Mouse (Mus musculus): Measurements from ENCODE around the gene Nckipsd. TPM values are rescaled to one million over a fixed set of nuclear protein-coding genes. Genes with fewer than 3 reads are reported as not detected.

Gene Nckipsd
- total RNA-seq (2014; fragmentation: Nextera tagmentation) (4.7 and 6.3 TPM in 2 replicates), total RNA-seq (2017) (4.1 and 5.2 TPM in 2 replicates), polyA plus RNA-seq (2012) (5.6 and 8.3 TPM in 2 replicates)

DNA sequence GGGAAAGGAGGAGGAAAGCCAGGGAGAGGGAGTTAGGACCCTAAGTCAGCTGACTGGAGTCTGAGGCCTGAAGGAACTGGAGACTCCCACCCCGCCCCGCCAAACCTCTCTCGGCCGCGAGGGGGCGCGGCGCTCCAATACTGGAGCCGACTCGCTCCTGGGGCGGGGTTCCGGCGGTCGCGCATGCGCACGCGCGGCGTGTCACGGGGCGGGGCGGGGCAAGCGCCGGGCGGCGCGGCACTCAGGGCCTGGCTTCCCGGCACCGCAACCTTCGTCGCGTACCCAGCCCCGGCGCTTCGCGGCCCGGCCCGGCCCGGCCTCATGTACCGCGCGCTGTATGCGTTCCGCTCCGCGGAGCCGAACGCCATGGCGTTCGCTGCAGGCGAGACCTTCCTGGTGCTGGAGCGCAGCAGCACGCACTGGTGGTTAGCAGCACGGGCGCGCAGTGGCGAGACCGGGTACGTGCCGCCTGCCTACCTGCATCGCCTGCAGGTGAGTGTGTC lies at the start of gene Nckipsd:
Nckipsd (plus strand) TSS at position 206 of the 503 bp plus-strand sequence.
- H3K36me3 ChIP-seq (replicated peaks), result peaks cover 86% of the 10 kb centered on the region
- peak; percentile 89 for DNase-seq (ENCODE audit: low spot score)
- ATAC-seq (ENCODE audit: extremely low read depth, insufficient number of reproducible peaks, low FRiP score, poor library complexity, severe bottlenecking), result peak; percentile 40
- H3K9me3 ChIP-seq (replicated peaks), result no peaks in the 10 kb centered on the region
- peak within 1 kb of the TSS; percentile 96 for H3K4me3 ChIP-seq (ENCODE audit: low read depth, low read length)
- peaks cover 46% of the 10 kb centered on the region for H3K4me1 ChIP-seq (ENCODE audit: insufficient read depth, low read depth, low read length)
- TF ChIP-seq CTCF (IDR thresholded peaks at IDR 0.05; ENCODE audit: low read depth, low read length), result peak; percentile 72
- no peak for TF ChIP-seq GATA1 (IDR thresholded peaks at IDR 0.05; ENCODE audit: borderline replicate concordance, low read length)
- H3K27me3 ChIP-seq (ENCODE audit: insufficient read depth, low read length), result no peaks in the 10 kb centered on the region

GRCm38 (mm10) chr9:108759121-108759520 lies 49.0 kb upstream of the Nckipsd start:
- Histone ChIP-seq H3K4me1 (ENCODE audit: insufficient read depth, low read depth, low read length) (no peaks in the 10 kb centered on the region), H3K4me3 (ENCODE audit: low read depth, low read length) (no peak overlapping the region), H3K9me3 (replicated peaks) (no peaks in the 10 kb centered on the region), H3K27me3 (ENCODE audit: insufficient read depth, low read length) (peaks cover 16% of the 10 kb centered on the region), H3K36me3 (replicated peaks) (no peaks in the 10 kb centered on the region)
- no peak for TF ChIP-seq POLR2AphosphoS5 (IDR thresholded peaks at IDR 0.05; ENCODE audit: insufficient replicate concordance, low read depth, low read length)
- TF ChIP-seq GATA1 (IDR thresholded peaks at IDR 0.05; ENCODE audit: borderline replicate concordance, low read length), result no peak
- TF ChIP-seq TAL1 (conservative IDR thresholded peaks at IDR 0.05; ENCODE audit: low read depth, low read length), result no peak
- no peak for TF ChIP-seq GATA2 (IDR thresholded peaks at IDR 0.05; ENCODE audit: borderline replicate concordance, low read depth, low read length)
- TF ChIP-seq CTCF (IDR thresholded peaks at IDR 0.05; ENCODE audit: low read depth, low read length), result no peak
- no peak for ATAC-seq (ENCODE audit: extremely low read depth, insufficient number of reproducible peaks, low FRiP score, poor library complexity, severe bottlenecking)
- DNase-seq (ENCODE audit: low spot score), result no peak

DNA sequence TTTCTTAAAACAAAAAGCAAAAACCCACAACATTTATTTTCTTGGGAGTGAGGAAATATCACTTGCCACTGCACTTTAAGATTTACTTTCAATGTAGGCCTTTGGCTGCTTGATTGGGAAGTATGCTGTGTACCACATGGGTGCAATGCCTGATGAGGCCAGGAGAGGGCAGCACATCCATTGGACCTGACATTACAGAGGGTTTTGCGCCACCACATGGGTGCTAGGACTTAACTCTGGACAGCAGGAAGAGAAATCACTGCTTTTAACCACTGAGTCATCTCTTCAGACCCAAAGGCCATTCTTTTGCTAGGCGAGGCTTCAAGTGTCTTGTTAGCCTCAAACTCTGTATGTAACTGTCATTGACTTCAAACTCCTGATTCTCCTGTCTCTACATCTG lies 48.4 kb upstream of the Nckipsd start:
- H3K4me1 ChIP-seq (ENCODE audit: insufficient read depth, low read depth, low read length), result no peaks in the 10 kb centered on the region
- H3K27me3 ChIP-seq (ENCODE audit: insufficient read depth, low read length), result peaks cover 14% of the 10 kb centered on the region
- DNase-seq (ENCODE audit: low spot score), result peak; percentile 35
- TF ChIP-seq TAL1 (conservative IDR thresholded peaks at IDR 0.05; ENCODE audit: low read depth, low read length), result no peak
- TF ChIP-seq POLR2AphosphoS5 (IDR thresholded peaks at IDR 0.05; ENCODE audit: insufficient replicate concordance, low read depth, low read length), result no peak
- no peak for TF ChIP-seq GATA2 (IDR thresholded peaks at IDR 0.05; ENCODE audit: borderline replicate concordance, low read depth, low read length)
- no peak for TF ChIP-seq GATA1 (IDR thresholded peaks at IDR 0.05; ENCODE audit: borderline replicate concordance, low read length)
- TF ChIP-seq CTCF (IDR thresholded peaks at IDR 0.05; ENCODE audit: low read depth, low read length), result peak; percentile 94
- no peaks in the 10 kb centered on the region for H3K9me3 ChIP-seq (replicated peaks)
- no peak for ATAC-seq (ENCODE audit: extremely low read depth, insufficient number of reproducible peaks, low FRiP score, poor library complexity, severe bottlenecking)
- H3K36me3 ChIP-seq (replicated peaks), result no peaks in the 10 kb centered on the region
- H3K4me3 ChIP-seq (ENCODE audit: low read depth, low read length), result no peak overlapping the region

DNA sequence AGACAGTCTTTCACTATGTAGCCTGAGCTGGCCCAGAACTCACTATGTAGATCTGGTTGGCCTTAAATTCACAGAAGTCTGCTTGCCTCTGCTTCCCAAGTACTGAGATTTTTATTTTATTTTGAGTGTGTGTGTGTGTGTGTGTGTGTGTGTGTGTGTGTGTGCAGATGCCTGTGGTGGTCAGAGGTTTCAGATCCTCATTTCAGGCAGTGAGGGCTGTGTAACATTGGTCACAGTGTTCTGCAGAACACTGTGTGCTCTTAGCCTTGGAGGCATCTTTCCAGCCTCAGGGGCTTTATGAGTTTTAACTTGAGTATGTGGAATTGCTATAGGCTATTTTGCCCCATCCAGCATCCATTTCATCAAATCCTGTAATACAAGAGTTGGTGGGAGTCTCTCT lies 46.6 kb upstream of the Nckipsd start:
- H3K36me3 ChIP-seq (replicated peaks), result no peaks in the 10 kb centered on the region
- no peaks in the 10 kb centered on the region for H3K9me3 ChIP-seq (replicated peaks)
- no peak overlapping the region for H3K4me3 ChIP-seq (ENCODE audit: low read depth, low read length)
- DNase-seq (ENCODE audit: low spot score), result no peak
- no peak for ATAC-seq (ENCODE audit: extremely low read depth, insufficient number of reproducible peaks, low FRiP score, poor library complexity, severe bottlenecking)
- H3K4me1 ChIP-seq (ENCODE audit: insufficient read depth, low read depth, low read length), result no peaks in the 10 kb centered on the region
- TF ChIP-seq CTCF (IDR thresholded peaks at IDR 0.05; ENCODE audit: low read depth, low read length) (no peak), TAL1 (conservative IDR thresholded peaks at IDR 0.05; ENCODE audit: low read depth, low read length) (no peak), GATA1 (IDR thresholded peaks at IDR 0.05; ENCODE audit: borderline replicate concordance, low read length) (no peak), GATA2 (IDR thresholded peaks at IDR 0.05; ENCODE audit: borderline replicate concordance, low read depth, low read length) (no peak), POLR2AphosphoS5 (IDR thresholded peaks at IDR 0.05; ENCODE audit: insufficient replicate concordance, low read depth, low read length) (no peak)
- peaks cover 18% of the 10 kb centered on the region for H3K27me3 ChIP-seq (ENCODE audit: insufficient read depth, low read length)

- peaks cover 20% of the 10 kb centered on the region for H3K27me3 ChIP-seq (ENCODE audit: insufficient read depth, low read length)
- no peaks in the 10 kb centered on the region for H3K9me3 ChIP-seq (replicated peaks)
- H3K4me1 ChIP-seq (ENCODE audit: insufficient read depth, low read depth, low read length), result no peaks in the 10 kb centered on the region
- H3K36me3 ChIP-seq (replicated peaks), result no peaks in the 10 kb centered on the region
- DNase-seq (ENCODE audit: low spot score), result no peak
- ATAC-seq (ENCODE audit: extremely low read depth, insufficient number of reproducible peaks, low FRiP score, poor library complexity, severe bottlenecking), result no peak
- no peak for TF ChIP-seq CTCF (IDR thresholded peaks at IDR 0.05; ENCODE audit: low read depth, low read length)
- H3K4me3 ChIP-seq (ENCODE audit: low read depth, low read length), result no peak overlapping the region
Observed at GRCm38 (mm10) chr9:108764971-108765370, 43.2 kb upstream of the Nckipsd start.

DNA sequence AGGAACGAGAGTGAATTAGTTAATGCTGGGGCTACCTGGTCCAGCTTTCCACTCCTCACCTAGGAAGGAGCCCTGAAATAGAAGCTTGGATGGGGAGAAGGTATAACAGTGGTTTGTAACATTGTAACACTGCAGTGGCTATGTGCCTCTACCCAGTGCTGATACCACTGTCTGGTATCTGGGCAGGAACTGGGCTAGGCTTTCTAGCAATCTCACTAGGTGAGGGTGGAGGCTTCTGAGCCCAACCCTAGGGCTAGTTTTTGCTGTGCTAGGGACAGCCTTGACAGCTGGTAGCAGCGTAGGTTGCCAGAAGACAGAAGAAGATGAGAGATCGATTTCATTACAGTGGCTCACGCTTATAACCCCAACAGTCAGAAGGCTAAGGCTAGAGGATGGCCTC lies 31.6 kb upstream of the Nckipsd start:
- Histone ChIP-seq H3K36me3 (replicated peaks) (no peaks in the 10 kb centered on the region), H3K4me3 (ENCODE audit: low read depth, low read length) (no peak overlapping the region), H3K27me3 (ENCODE audit: insufficient read depth, low read length) (peaks cover 13% of the 10 kb centered on the region), H3K9me3 (replicated peaks) (no peaks in the 10 kb centered on the region), H3K4me1 (ENCODE audit: insufficient read depth, low read depth, low read length) (peaks cover 19% of the 10 kb centered on the region)
- TF ChIP-seq POLR2AphosphoS5 (IDR thresholded peaks at IDR 0.05; ENCODE audit: insufficient replicate concordance, low read depth, low read length) (no peak), GATA2 (IDR thresholded peaks at IDR 0.05; ENCODE audit: borderline replicate concordance, low read depth, low read length) (no peak), GATA1 (IDR thresholded peaks at IDR 0.05; ENCODE audit: borderline replicate concordance, low read length) (no peak), TAL1 (conservative IDR thresholded peaks at IDR 0.05; ENCODE audit: low read depth, low read length) (no peak), CTCF (IDR thresholded peaks at IDR 0.05; ENCODE audit: low read depth, low read length) (no peak)
- no peak for ATAC-seq (ENCODE audit: extremely low read depth, insufficient number of reproducible peaks, low FRiP score, poor library complexity, severe bottlenecking)
- no peak for DNase-seq (ENCODE audit: low spot score)

GRCm38 (mm10) chr9:108777276-108777675 lies 30.9 kb upstream of the Nckipsd start:
- H3K9me3 ChIP-seq (replicated peaks), result no peaks in the 10 kb centered on the region
- no peaks in the 10 kb centered on the region for H3K36me3 ChIP-seq (replicated peaks)
- no peak overlapping the region for H3K4me3 ChIP-seq (ENCODE audit: low read depth, low read length)
- DNase-seq (ENCODE audit: low spot score) (no peak), ATAC-seq (ENCODE audit: extremely low read depth, insufficient number of reproducible peaks, low FRiP score, poor library complexity, severe bottlenecking) (no peak)
- no peak for TF ChIP-seq GATA1 (IDR thresholded peaks at IDR 0.05; ENCODE audit: borderline replicate concordance, low read length)
- peaks cover 11% of the 10 kb centered on the region for H3K27me3 ChIP-seq (ENCODE audit: insufficient read depth, low read length)
- H3K4me1 ChIP-seq (ENCODE audit: insufficient read depth, low read depth, low read length), result peaks cover 25% of the 10 kb centered on the region

All from G1E (cell line).